Mouse (Mus musculus) heart, embryonic 14.5 days (tissue): ENCODE results near the gene Hcn4. TPM values are rescaled to one million over a fixed set of nuclear protein-coding genes. Genes with fewer than 3 reads are reported as not detected.

Experiments
- ATAC-seq: fragments of 200-750 bp; cut with Nextera tagmentation; 2 replicates; pipeline ENCODE4 v1.8.0; 2017; ENCODE audit warnings: low read depth, moderate TSS enrichment; ENCODE audit not compliant: insufficient number of reproducible peaks, insufficient read depth, low FRiP score
- H3K27ac ChIP-seq, 2 experiments: fragments of 200-500 bp in 1 of 2; fragments of 300-500 bp in 1 of 2; sonication (generic) in 1 of 2; replicated peaks in 1 of 2; 2 replicates each; pipeline ENCODE4 v1.5.1; 2012 to 2014; ENCODE audit warnings: low read depth in 2 of 2, low read length in 2 of 2, control low read depth in 1 of 2, mild to moderate bottlenecking in 1 of 2, mixed read lengths in 1 of 2; ENCODE audit not compliant: control insufficient read depth in 1 of 2, insufficient read depth in 1 of 2
- H3K27me3 ChIP-seq: fragments of 300-500 bp; sonication (generic); 2 replicates; pipeline ENCODE4 v1.6.1; 2014; ENCODE audit warnings: mild to moderate bottlenecking, low read length, control low read depth; ENCODE audit not compliant: control insufficient read depth, insufficient read depth
- H3K36me3 ChIP-seq: fragments of 300-500 bp; sonication (generic); 2 replicates; pipeline ENCODE4 v1.6.1; 2014; ENCODE audit warnings: mild to moderate bottlenecking, control low read depth, low read length, mixed read lengths; ENCODE audit not compliant: control insufficient read depth, insufficient read depth
- H3K4me1 ChIP-seq, 2 experiments: fragments of 200-500 bp in 1 of 2; fragments of 300-500 bp in 1 of 2; sonication (generic) in 1 of 2; 2 replicates each; pipeline ENCODE4 v1.6.1; 2012 to 2014; ENCODE audit warnings: low read length in 2 of 2, control low read depth in 1 of 2, mixed read lengths in 1 of 2; ENCODE audit not compliant: control insufficient read depth in 2 of 2, insufficient read depth in 2 of 2
- H3K4me2 ChIP-seq: fragments of 300-500 bp; sonication (generic); 2 replicates; pipeline ENCODE4 v1.6.1; 2014; ENCODE audit warnings: mild to moderate bottlenecking, low read length
- H3K4me3 ChIP-seq, 2 experiments: fragments of 200-500 bp in 1 of 2; fragments of 300-500 bp in 1 of 2; sonication (generic) in 1 of 2; 2 replicates each; pipeline ENCODE4 v1.5.1; 2012 to 2014; ENCODE audit warnings: low read length in 2 of 2, mild to moderate bottlenecking in 2 of 2, control low read depth in 1 of 2, low read depth in 1 of 2, moderate library complexity in 1 of 2; ENCODE audit not compliant: control insufficient read depth in 1 of 2, insufficient read depth in 1 of 2
- H3K9ac ChIP-seq: fragments of 300-500 bp; sonication (generic); 2 replicates; pipeline ENCODE4 v1.6.1; 2014; ENCODE audit warnings: mild to moderate bottlenecking, low read length
- H3K9me3 ChIP-seq: fragments of 300-500 bp; sonication (generic); 2 replicates; pipeline ENCODE4 v1.6.1; 2016; ENCODE audit warnings: low read length, control low read depth; ENCODE audit not compliant: control insufficient read depth
- WGBS: fragments of 180-500 bp; shearing (Covaris S2); extraction: QIAGEN DNeasy Blood & Tissue Kit; methylation state at CpG from one replicate; pipeline ENCODE4 v1.1.7; 2014; 5-methylcytosine and 5-hydroxymethylcytosine counted together
- polyA plus RNA-seq: library from polyadenylated mRNA; unstranded; fragments of >200 nt; fragmentation: Nextera tagmentation; extraction: Ambion mirVana; gene quantifications from 2 replicates; pipeline ENCODE4 v1.2.1, GENCODE M21; 2014

Gene Hcn4
- polyA plus RNA-seq, 1 experiment from 2014 or later: 3.6 TPM

DNA sequence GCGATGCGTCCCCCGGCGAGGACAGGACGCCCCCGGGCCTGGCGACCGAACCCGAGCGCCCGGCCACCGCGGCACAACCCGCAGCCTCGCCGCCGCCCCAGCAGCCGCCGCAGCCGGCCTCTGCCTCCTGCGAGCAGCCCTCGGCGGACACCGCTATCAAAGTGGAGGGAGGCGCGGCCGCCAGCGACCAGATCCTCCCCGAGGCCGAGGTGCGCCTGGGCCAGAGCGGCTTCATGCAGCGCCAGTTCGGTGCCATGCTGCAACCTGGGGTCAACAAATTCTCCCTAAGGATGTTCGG, 655 bp downstream of the Hcn4 start:
- Histone ChIP-seq H3K9ac (peak overlapping the region; percentile 86), H3K4me3 (peak overlapping the region; percentile 76 to 82), H3K27me3 (peaks cover 46% of the 10 kb centered on the region), H3K9me3 (no peaks in the 10 kb centered on the region), H3K36me3 (no peaks in the 10 kb centered on the region), H3K27ac (peak overlapping the region in 1 of 2 experiments; percentile 79; a peak in 1 of 4 replicates), H3K4me2 (peak overlapping the region; percentile 98), H3K4me1 (peaks cover 20 to 42% of the 10 kb centered on the region in 2 experiments)
- under 1% methylated on average over 23 of the region's 35 CpGs for WGBS
- ATAC-seq: no peak

DNA sequence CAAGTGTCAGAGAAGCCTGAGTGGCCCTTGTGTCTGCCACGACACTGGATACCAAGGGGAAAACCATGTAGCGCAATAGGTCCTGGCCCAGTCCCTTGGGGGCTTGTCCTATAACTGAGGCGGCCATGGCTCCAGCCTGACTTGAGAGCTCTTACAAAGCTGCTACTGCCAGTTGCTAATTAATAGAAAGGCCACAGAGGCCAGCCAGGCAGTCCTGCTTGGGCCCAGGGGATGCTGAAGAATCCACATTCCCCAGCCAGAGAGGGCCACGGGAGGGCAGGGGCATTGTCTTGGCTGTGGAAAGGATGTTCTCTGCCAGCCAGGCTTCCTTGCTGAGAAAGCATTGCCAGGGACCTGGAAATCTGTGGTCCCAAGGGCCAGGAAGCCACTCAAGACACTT, 6.4 kb downstream of the Hcn4 start:
- Histone ChIP-seq H3K4me1 (peaks cover 21 to 30% of the 10 kb centered on the region in 2 experiments), H3K9me3 (no peaks in the 10 kb centered on the region), H3K27ac (peak overlapping the region; percentile 16 to 30; a peak in 2 of 4 replicates), H3K27me3 (peaks cover 18% of the 10 kb centered on the region; the same call in 1 of the 2 replicates), H3K36me3 (no peaks in the 10 kb centered on the region), H3K4me3 (no peak overlapping the region), H3K4me2 (no peak overlapping the region), H3K9ac (0 out of 2 replicates have a peak overlapping the region, but pooled peaks have one; percentile 30)
- WGBS: 37% methylated on average over 4 of the region's 4 CpGs
- ATAC-seq: no peak

DNA sequence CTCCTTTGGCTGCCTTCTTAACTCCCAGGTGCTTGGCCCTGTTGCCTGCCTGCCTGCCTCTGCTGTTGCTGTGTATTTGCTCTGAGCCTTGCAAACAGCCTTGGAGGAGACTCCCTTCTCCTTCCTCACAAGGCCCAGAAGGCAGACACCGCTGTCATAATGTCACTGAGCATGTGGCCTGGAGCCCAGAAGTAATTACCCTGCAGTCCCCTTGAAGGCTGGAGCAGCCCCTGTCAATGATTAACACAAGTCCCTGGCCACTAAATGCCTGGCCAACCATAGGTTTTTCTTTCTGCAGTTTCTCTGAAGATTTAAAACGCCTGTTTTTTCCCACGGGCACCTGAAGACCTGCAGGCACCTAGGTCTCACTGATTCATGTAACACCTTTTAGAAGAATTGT, 9.7 kb downstream of the Hcn4 start:
- Histone ChIP-seq H3K27me3 (no peaks in the 10 kb centered on the region), H3K4me2 (no peak overlapping the region), H3K9ac (no peak overlapping the region), H3K36me3 (no peaks in the 10 kb centered on the region), H3K27ac (no peak overlapping the region), H3K4me1 (peaks cover 46 to 54% of the 10 kb centered on the region in 2 experiments), H3K9me3 (no peaks in the 10 kb centered on the region), H3K4me3 (no peak overlapping the region)
- WGBS: 77% methylated on average over 3 of the region's 3 CpGs
- ATAC-seq: no peak

DNA sequence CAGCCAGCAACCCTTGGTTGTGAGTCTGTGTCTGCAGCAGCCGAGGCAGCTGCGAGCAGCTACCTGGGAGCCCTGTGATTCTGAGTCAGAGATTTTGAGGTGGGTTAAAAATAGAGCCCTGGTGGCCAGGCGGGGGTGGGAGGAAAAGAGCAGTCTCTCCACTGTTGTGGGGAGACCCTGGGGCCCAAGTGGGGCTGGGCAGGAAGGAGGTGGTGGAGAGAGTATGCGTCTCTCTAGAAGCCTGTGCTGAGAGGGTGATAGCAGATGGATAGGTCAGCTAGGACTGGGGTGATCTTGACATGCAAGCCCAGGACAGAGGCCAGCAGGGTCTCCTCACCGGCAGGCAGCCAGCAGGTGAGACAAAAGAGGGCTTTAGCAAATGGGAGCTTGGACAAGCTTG, 14.0 kb downstream of the Hcn4 start:
- no peak overlapping the region; the same call in 1 of the 2 replicates for H3K4me2 ChIP-seq
- H3K4me1 ChIP-seq: peaks cover 35 to 47% of the 10 kb centered on the region in 2 experiments
- H3K4me3 ChIP-seq: no peak overlapping the region
- H3K9me3 ChIP-seq: no peaks in the 10 kb centered on the region
- H3K9ac ChIP-seq: peak overlapping the region; percentile 22; the same call in 1 of the 2 replicates
- no peaks in the 10 kb centered on the region for H3K27me3 ChIP-seq
- WGBS: 25% methylated on average over 5 of the region's 5 CpGs
- no peaks in the 10 kb centered on the region for H3K36me3 ChIP-seq
- ATAC-seq: peak; percentile 42
- peak overlapping the region; percentile 82 to 85 for H3K27ac ChIP-seq

DNA sequence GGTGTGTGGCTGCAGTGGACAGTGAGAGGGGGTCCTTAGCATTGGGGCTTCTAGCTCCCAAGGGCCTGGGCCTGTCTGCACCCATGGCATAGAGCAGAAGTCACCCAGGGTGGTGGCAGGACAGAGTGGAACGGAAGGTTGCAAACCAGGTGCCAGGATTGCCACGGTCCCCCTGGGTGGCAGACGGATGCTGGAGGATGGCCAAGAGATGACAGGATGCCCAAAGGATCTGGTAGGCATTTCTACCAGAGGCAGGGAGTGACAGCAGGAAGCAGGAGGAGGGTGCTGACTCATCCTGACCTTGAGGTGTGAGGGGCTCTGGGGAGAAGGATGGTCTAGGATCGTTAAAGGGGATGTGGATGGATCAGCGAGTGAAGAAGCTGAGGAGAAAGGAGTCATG, 15.3 kb downstream of the Hcn4 start:
- Histone ChIP-seq H3K4me1 (peaks cover 38 to 59% of the 10 kb centered on the region in 2 experiments), H3K4me3 (no peak overlapping the region), H3K9me3 (no peaks in the 10 kb centered on the region), H3K36me3 (no peaks in the 10 kb centered on the region), H3K27me3 (no peaks in the 10 kb centered on the region), H3K27ac (0 out of 4 replicates have a peak overlapping the region, but pooled peaks of 1 of the 2 experiments have one; percentile 17), H3K4me2 (no peak overlapping the region), H3K9ac (no peak overlapping the region)
- WGBS: 52% methylated on average over 5 of the region's 5 CpGs
- no peak for ATAC-seq

DNA sequence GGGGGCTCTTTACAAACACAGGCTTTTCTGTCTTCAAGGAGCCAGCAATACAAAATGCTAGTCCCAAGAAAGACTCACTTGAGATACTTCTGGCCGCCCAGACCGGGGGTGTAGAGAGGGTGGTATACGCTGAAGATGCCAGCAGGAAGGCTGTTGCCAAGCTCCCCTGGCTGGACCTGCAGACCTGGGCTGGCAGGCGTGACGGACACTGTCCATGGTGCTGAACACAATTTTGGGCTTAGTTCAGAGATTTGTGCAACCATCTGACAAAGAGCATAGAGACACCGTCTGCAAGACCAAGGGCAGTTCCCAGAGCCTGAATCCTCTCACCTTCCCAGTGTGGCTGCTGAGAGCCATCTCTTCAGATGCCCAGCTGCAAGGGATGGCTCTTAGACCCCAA, 18.4 kb downstream of the Hcn4 start:
- no peak for ATAC-seq
- H3K9ac ChIP-seq: no peak overlapping the region

DNA sequence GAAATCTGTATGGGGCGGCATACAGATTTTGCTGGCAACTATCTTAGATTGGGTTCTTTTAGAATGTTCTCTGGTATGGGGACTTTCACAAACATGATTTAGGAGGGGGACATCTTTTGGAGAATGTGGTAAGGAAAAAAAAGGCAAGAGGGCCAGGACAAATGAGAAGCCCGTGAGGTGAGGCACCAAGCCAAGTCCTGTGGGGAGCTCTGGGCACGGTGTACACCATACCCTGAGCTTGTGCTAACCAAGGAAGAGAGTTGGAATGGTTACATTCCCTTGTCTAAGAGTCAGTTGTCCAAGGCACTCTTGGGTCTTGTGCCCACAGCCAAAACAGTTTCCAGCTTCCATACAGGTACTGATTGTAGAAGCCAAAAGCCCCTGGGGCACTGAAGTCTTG, 21.4 kb downstream of the Hcn4 start:
- Histone ChIP-seq H3K9me3 (no peaks in the 10 kb centered on the region), H3K4me3 (no peak overlapping the region), H3K4me2 (no peak overlapping the region), H3K27me3 (no peaks in the 10 kb centered on the region), H3K27ac (no peak overlapping the region), H3K36me3 (0 out of 2 replicates have a peak, but pooled peaks cover 5% of the 10 kb centered on the region), H3K9ac (no peak overlapping the region), H3K4me1 (peaks cover 22 to 40% of the 10 kb centered on the region in 2 experiments)
- WGBS: 84% methylated on average over 3 of the region's 3 CpGs
- ATAC-seq: no peak

More for the DNA sequence above, 18.4 kb downstream of the Hcn4 start:
- no peaks in the 10 kb centered on the region for H3K9me3 ChIP-seq
- 31% methylated on average over 6 of the region's 6 CpGs for WGBS
- no peak overlapping the region for H3K4me3 ChIP-seq
- no peaks in the 10 kb centered on the region for H3K27me3 ChIP-seq
- no peak overlapping the region for H3K4me2 ChIP-seq
- peaks cover 24 to 45% of the 10 kb centered on the region in 2 experiments for H3K4me1 ChIP-seq
- 0 out of 2 replicates have a peak, but pooled peaks cover 5% of the 10 kb centered on the region for H3K36me3 ChIP-seq
- H3K27ac ChIP-seq: no peak overlapping the region

DNA sequence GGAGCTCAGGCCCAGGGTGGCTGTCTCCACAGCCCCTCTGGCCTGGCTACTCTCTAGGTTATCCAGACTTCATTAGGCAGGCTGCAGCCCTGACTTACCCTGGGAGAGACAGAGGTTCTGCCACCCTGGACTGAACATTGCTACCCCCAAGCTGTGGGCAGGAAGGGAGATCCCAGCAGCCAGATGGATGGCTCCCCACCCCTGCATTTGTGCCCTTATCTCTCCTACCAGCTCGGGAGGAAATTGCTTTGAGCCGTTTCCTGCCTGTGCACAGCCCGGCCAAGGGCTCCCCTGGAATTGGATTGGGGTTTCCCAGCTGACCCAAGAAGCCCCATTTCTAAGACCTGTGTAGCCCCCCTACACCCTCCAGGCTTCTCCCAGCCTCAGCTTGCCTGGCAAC, 23.8 kb downstream of the Hcn4 start:
- Histone ChIP-seq H3K4me3 (no peak overlapping the region), H3K36me3 (0 out of 2 replicates have a peak, but pooled peaks cover 5% of the 10 kb centered on the region), H3K4me1 (peaks cover 19 to 35% of the 10 kb centered on the region in 2 experiments), H3K27me3 (no peaks in the 10 kb centered on the region), H3K27ac (peak overlapping the region; percentile 61 to 80), H3K4me2 (peak overlapping the region; percentile 51; the same call in 1 of the 2 replicates), H3K9me3 (no peaks in the 10 kb centered on the region), H3K9ac (peak overlapping the region; percentile 36)
- ATAC-seq: no peak
- WGBS: 3% methylated on average over 3 of the region's 3 CpGs
